Mouse (Mus musculus): ENCODE measurements at regions not wholly inside any gene's neighbourhood (a gene's known extent, or its start where the extent isn't known, plus 50 kb on each side); places are given as distances from the start of the nearest gene placed in this dataset.

GRCm38 (mm10) chr9:30040396-30040795 is 77.5 kb upstream of the Ntm start:
- no peak for TF ChIP-seq CTCF (IDR thresholded peaks at IDR 0.05; ENCODE audit: low read depth)
- TF ChIP-seq EP300 (IDR thresholded peaks at IDR 0.05; ENCODE audit: low read depth): no peak

All from liver, embryonic 14.5 days (tissue).